Mouse (Mus musculus) heart, postnatal 25 days (tissue): ENCODE measurements around the gene Asic3. TPM values are rescaled to one million over a fixed set of nuclear protein-coding genes. Genes with fewer than 3 reads are reported as not detected.
"Not testable (repeated sequence)": the region's sequence is repeated elsewhere in the genome, so short reads cannot be mapped to it uniquely, and the experiment has no call there.

ENCODE experiments used
- DNase-seq: peaks from one replicate; pipeline ENCODE4 v3.0.0; 2022; ENCODE audit warnings: low spot score
- intact Hi-C: fragments of 180-260 bp; cut with DNase I; formaldehyde crosslinking; loops from one replicate; pipeline ENCODE4 v1.15.1; 2025
- total RNA-seq, 2 experiments: library from RNA; stranded (reverse); gene quantifications; 2 replicates each; pipeline ENCODE4 v1.2.3; 2021

The Asic3 gene
- total RNA-seq, 2 experiments from 2014 or later: 0.17 TPM; not detected in 1

DNA sequence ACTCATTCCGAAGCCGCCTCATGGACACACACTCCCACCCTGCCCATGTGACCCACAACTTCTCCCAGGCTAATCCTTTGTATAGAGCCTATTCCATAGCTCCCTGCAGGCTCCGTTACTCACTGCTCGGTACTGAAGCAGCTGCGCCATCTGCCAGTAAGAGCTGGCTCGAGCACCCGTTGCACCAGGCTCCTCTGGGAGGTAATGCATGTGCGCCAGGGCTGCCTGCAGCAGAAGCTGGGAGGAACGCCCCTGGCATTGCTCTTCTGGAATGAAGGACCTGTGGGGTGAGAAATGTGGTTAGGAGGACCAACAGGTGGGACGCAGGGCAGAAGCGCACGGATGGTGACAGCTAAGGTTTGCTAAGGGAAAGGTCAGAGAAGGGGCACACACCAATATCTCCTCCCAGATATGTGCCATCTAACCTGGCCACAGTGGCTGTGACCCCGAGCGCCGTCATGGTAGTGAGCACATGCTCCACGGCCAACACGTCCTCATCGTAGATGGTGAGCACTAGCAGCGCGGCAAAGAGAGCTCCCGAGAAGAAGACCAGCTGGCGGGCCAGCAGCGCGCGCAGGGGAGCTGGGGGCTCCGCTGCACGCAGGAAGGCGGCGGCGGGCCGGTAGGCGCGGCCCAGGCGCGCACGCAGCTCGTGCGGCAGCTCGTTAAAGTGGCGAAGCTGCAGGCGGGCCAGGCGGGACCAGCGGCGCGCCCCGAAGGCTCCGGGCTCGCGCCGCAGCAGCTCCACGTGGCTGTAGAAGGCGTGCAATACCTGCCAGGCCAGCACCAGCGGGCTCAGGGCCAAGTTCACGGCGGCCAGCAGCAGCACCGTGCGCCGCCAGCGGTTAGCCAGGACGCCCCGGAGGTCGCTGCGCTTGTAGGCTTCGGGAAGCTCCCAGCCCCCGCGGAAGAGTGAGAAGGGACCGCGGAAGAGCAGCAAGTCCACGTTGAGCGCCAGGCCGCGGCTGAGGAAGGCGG is 25.6 kb upstream of the Asic3 start:
- peak; percentile 35 for DNase-seq
- intact Hi-C loops: no loop called here

DNA sequence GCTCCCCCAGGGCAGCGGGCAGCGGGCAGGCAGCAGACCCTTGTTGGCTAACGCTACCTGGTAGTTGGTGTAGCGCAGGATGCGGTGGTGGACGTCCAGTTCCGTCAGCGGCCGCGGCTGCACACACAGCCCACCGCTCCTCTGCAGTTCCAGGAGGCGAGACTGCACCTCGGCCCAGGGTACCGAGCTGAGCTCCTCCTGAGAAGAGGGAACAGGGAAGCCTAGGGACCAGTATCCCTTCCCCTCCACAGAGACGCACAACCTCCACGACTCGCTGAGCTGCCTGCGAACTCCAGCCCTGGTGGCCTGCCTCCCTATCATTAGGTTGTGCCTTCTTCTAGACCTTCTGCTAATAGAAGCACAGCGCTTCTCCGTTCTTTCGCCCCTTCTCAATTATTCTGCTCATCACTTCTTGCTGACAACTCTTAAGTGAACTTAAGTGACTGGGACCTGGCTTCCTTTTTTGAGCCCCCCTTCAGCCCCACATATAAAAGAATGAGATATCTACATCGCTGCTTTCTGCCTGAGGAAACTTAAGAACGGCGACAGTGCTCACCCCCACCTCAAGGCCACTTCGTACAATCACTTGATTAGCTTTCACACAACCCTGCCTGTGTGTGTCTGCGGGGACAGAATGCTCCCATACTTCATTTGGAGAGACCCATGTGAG is 24.8 kb upstream of the Asic3 start:
- intact Hi-C loops: no loop called here
- DNase-seq: no peak

- no peak for DNase-seq
- intact Hi-C loops: no loop called here
Measured at GRCm38 (mm10) chr5:24389011-24389657, 24.1 kb upstream of the Asic3 start.

DNA sequence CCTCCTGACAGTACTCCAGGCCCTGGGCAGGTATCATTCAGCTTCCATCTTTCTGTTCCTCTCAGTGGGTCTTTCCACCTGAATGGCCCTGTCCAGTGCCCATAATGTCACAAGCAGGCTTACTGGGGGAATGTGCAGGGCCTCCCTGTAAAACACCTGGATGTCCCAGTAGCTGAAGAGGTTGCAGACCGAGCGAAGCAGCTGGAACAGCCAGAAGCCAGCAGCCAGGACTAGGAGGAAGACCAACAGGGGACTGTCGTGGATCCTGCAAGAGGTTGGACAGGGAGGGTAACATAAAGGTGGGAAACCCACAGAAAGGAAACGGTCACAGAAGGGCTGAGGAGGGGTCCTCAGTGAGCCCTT is 23.6 kb upstream of the Asic3 start:
- intact Hi-C loops: no loop called here
- DNase-seq: no peak

- intact Hi-C loops: loop anchor here (2.0 kb wide), 2 partner anchors 31 to 55 kb away; no protein-coding TSS in a partner anchor
- DNase-seq: no peak
Measured at GRCm38 (mm10) chr5:24391864-24392263, 21.3 kb upstream of the Asic3 start, which contains the start of gene Atg9b. Gene Atg9b (minus strand): TSS chr5:24392143.

GRCm38 (mm10) chr5:24392724-24393123 is 20.5 kb upstream of the Asic3 start:
- intact Hi-C loops: loop anchor here (2.0 kb wide), 2 partner anchors 32 to 56 kb away; no protein-coding TSS in a partner anchor
- no peak for DNase-seq

DNA sequence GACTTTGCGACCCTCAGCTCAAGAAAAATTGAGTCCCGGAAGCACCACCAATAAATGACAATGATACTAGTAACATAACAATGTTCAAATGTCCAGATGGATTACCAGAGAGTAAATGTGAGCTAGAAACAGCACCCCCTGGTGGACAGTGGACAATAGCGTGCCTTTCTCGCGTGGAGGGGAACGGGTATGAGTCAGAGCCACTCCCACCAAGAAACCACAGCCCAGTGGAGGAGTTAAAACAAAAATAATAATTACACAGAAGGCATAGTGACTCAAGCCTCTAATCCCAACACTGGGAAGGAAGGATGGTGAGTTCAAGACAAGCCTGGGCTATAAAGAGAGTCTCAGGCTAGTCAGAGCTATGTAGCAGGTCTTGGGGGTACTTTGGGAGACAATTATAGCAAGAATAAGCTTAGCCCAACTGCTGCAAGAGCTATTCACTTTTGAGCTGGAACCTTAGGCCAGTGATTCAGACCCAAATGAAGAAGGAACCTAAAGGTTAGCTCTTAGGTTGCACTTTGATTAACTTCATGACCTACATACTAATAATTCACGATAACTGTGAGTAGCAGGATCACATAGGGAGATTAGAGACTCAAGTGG is 19.7 kb upstream of the Asic3 start, which contains the start of gene Abcb8:
Gene Abcb8, plus strand, starts transcription at position 272 of the 606 bp plus-strand sequence.
- intact Hi-C loops: loop anchor here (2.0 kb wide), 2 partner anchors 33 to 57 kb away; no protein-coding TSS in a partner anchor
- DNase-seq: peak; percentile 66

GRCm38 (mm10) chr5:24394165-24394894 is 18.9 kb upstream of the Asic3 start:
- intact Hi-C loops: loop anchor here (2.0 kb wide), 1 partner anchor 76 kb away; no protein-coding TSS in a partner anchor
- DNase-seq: peak; percentile 91

GRCm38 (mm10) chr5:24396254-24396653 is 16.9 kb upstream of the Asic3 start:
- DNase-seq, intact Hi-C loops: not testable (repeated sequence)

GRCm38 (mm10) chr5:24399686-24400085 is 13.5 kb upstream of the Asic3 start:
- intact Hi-C loops: loop anchor here (2.0 kb wide), 1 partner anchor 21 kb away; no protein-coding TSS in a partner anchor
- DNase-seq: no peak

DNA sequence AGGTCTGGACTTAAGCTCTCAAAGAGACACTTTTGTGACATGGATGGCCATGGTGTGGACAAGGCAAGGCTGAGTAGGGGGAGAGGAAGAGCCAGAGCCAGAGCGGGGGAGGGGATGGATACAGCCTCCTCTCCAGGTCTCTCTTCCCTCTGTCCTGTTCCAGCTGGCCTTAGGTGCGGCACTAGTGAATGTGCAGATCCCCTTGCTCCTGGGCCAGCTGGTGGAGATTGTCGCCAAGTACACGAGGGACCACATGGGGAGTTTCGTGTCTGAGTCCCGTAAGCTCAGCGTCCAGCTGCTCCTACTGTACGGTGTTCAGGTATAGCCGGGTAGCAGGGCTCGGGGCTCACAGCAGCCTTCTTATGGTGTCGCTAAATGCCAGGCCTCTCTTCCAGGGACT is 12.8 kb upstream of the Asic3 start:
- intact Hi-C loops: loop anchor here (2.0 kb wide), 1 partner anchor 20 kb away; no protein-coding TSS in a partner anchor
- DNase-seq: no peak

GRCm38 (mm10) chr5:24400911-24401605 is 12.1 kb upstream of the Asic3 start:
- DNase-seq: no peak
- intact Hi-C loops: loop anchor here (2.0 kb wide), 1 partner anchor 20 kb away; no protein-coding TSS in a partner anchor

GRCm38 (mm10) chr5:24401969-24402368 is 11.2 kb upstream of the Asic3 start:
- intact Hi-C loops: loop anchor here (2.0 kb wide), 1 partner anchor 19 kb away; no protein-coding TSS in a partner anchor
- DNase-seq: no peak

GRCm38 (mm10) chr5:24404594-24405360 is 8.4 kb upstream of the Asic3 start:
- DNase-seq: no peak
- intact Hi-C loops: no loop called here

DNA sequence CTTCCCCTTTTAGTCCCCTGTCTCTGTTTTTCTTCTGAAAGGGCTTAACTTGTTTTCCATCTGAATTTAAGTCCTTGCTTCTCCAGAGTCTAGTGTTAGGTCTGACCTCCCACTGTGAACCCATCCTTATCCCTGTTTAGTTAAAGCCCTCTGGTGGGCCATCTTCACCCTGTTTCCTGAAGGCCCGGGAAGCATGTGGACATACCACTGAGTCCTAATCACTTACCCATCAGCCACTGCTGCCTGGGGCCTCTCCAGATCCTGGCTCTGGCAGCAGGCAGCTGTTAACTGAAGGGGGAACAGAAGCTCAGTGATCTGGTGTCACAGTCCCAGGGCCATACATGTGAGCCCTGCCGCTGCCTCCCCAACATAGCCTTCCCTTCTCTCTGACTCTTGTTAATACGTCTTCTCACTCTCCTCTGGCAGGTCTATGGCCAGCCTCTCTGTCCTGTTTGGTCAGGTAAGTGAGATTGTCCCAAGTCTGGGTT is 7.8 kb upstream of the Asic3 start:
- intact Hi-C loops: no loop called here
- DNase-seq: no peak

GRCm38 (mm10) chr5:24408651-24409050 is 4.5 kb upstream of the Asic3 start:
- DNase-seq: no peak
- intact Hi-C loops: no loop called here

- intact Hi-C loops: no loop called here
Measured at GRCm38 (mm10) chr5:24409466-24409865, 3.7 kb upstream of the Asic3 start.

More at GRCm38 (mm10) chr5:24409466-24409865, 3.7 kb upstream of the Asic3 start:
- no peak for DNase-seq
